Mouse (Mus musculus) heart, embryonic 15.5 days (tissue): ENCODE data around the gene Ccdc106. TPM values are rescaled to one million over a fixed set of nuclear protein-coding genes. Genes with fewer than 3 reads are reported as not detected.
"Not testable (repeated sequence)": the region's sequence is repeated elsewhere in the genome, so short reads cannot be mapped to it uniquely, and the experiment has no call there.

Experiments
- ATAC-seq: fragments of 200-750 bp; cut with Nextera tagmentation; replicated peaks from 2 replicates; pipeline ENCODE4 v1.8.0; 2017; ENCODE audit warnings: low read depth, moderate TSS enrichment; ENCODE audit not compliant: insufficient number of reproducible peaks, insufficient read depth, low FRiP score
- H3K27ac ChIP-seq: fragments of 300-500 bp; sonication (generic); 2 replicates; pipeline ENCODE4 v1.5.1; 2015; ENCODE audit warnings: mild to moderate bottlenecking, inconsistent platforms
- H3K27me3 ChIP-seq: fragments of 300-500 bp; sonication (generic); 2 replicates; pipeline ENCODE4 v1.6.1; 2015; ENCODE audit warnings: inconsistent platforms
- H3K36me3 ChIP-seq: fragments of 300-500 bp; sonication (generic); 2 replicates; pipeline ENCODE4 v1.6.1; 2015; ENCODE audit warnings: mild to moderate bottlenecking, inconsistent platforms
- H3K4me1 ChIP-seq: fragments of 300-500 bp; sonication (generic); replicated peaks from 2 replicates; pipeline ENCODE4 v1.6.1; 2015; ENCODE audit warnings: inconsistent platforms
- H3K4me2 ChIP-seq: fragments of 300-500 bp; sonication (generic); 2 replicates; pipeline ENCODE4 v1.6.1; 2015; ENCODE audit warnings: inconsistent platforms, mild to moderate bottlenecking, moderate library complexity
- H3K4me3 ChIP-seq: fragments of 300-500 bp; sonication (generic); 2 replicates; pipeline ENCODE4 v1.5.1; 2015; ENCODE audit warnings: mild to moderate bottlenecking, inconsistent platforms
- H3K9ac ChIP-seq: fragments of 300-500 bp; sonication (generic); 2 replicates; pipeline ENCODE4 v1.6.1; 2015; ENCODE audit warnings: mild to moderate bottlenecking, inconsistent platforms
- H3K9me3 ChIP-seq: fragments of 300-500 bp; sonication (generic); replicated peaks from 2 replicates; pipeline ENCODE4 v1.6.1; 2016; ENCODE audit warnings: inconsistent platforms
- WGBS: fragments of 180-500 bp; shearing (Covaris S2); methylation state at CpG from one replicate; pipeline ENCODE4 v1.1.7; 2015; ENCODE audit warnings: mixed read lengths; 5-methylcytosine and 5-hydroxymethylcytosine counted together
- polyA plus RNA-seq: library from polyadenylated mRNA; unstranded; fragments of >200 nt; fragmentation: Nextera tagmentation; extraction: Ambion mirVana; gene quantifications from 2 replicates; pipeline ENCODE4 v1.2.1, GENCODE M21; 2015

The Ccdc106 gene
- polyA plus RNA-seq, 1 experiment from 2014 or later: 1.7 TPM

GRCm38 (mm10) chr7:5017352-5017751, 3.0 kb upstream of the Ccdc106 start:
- Histone ChIP-seq H3K9me3 (no peaks in the 10 kb centered on the region), H3K4me3 (no peak overlapping the region), H3K4me2 (no peak overlapping the region), H3K27me3 (no peaks in the 10 kb centered on the region), H3K9ac (no peak overlapping the region), H3K27ac (no peak overlapping the region), H3K36me3 (peaks cover 14% of the 10 kb centered on the region), H3K4me1 (peaks cover 19% of the 10 kb centered on the region)
- WGBS: 85% methylated on average over 16 of the region's 16 CpGs
- no peak for ATAC-seq

DNA sequence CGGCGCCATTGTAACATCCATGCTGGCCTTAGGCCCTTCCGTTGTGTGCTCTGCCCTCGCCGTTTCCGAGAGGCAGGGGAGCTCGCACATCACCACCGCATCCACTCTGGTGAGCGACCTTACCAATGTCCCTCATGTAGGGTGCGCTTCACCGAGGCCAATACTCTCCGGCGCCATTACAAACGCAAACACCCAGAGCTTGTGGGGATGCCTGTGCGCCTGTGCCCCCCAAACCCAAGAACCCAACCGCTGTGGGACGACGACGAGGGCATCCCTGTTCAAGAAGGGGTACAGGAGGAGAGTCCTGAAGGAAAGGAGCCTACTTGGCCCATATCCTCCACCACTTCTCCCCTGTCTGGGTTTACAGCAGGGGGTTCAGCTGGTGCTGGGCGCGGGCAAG, 2.4 kb upstream of the Ccdc106 start:
- no peak overlapping the region for H3K9ac ChIP-seq
- H3K36me3 ChIP-seq: peaks cover 10% of the 10 kb centered on the region; the same call in 1 of the 2 replicates
- no peak overlapping the region for H3K4me2 ChIP-seq
- H3K4me1 ChIP-seq: peaks cover 19% of the 10 kb centered on the region
- H3K27me3 ChIP-seq: no peaks in the 10 kb centered on the region
- H3K4me3 ChIP-seq: no peak overlapping the region
- H3K27ac ChIP-seq: no peak overlapping the region
- WGBS: 97% methylated on average over 21 of the region's 21 CpGs
- H3K9me3 ChIP-seq: no peaks in the 10 kb centered on the region
- no peak for ATAC-seq

GRCm38 (mm10) chr7:5019576-5019975, 777 bp upstream of the Ccdc106 start:
- not testable (repeated sequence) for H3K27me3 ChIP-seq, ATAC-seq, H3K9me3 ChIP-seq
- peak overlapping the region; percentile 58 for H3K9ac ChIP-seq
- peaks cover 17% of the 10 kb centered on the region for H3K4me1 ChIP-seq
- peaks cover 15% of the 10 kb centered on the region; the same call in 1 of the 2 replicates for H3K36me3 ChIP-seq
- H3K27ac ChIP-seq: peak overlapping the region; percentile 96
- peak overlapping the region; percentile 85 for H3K4me3 ChIP-seq
- peak overlapping the region; percentile 62 for H3K4me2 ChIP-seq
- WGBS: 26% methylated on average over 8 of the region's 8 CpGs

DNA sequence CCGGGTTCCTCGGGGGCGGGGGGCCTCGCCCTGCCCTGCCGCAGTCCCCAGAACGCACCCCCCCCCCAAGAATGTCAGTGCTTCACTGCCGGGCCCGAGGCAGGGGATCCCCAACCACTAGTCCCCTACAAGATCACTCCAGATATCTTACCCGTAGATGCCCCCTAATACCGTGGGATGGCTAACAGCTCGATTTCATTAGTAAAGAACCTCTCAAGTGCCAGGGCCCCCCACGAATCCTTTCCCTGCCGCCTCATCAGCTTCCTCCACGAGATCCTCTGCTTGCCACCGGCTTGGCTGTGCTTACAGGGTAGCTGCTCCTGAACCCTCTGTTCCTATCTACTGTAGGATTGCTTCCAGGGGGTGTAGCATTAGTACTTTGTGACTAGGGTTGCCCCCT, 332 bp downstream of the Ccdc106 start:
- no peaks in the 10 kb centered on the region for H3K27me3 ChIP-seq
- no peaks in the 10 kb centered on the region for H3K9me3 ChIP-seq
- peak overlapping the region; percentile 67 for H3K4me2 ChIP-seq
- H3K9ac ChIP-seq: peak overlapping the region; percentile 93
- no peak for ATAC-seq
- peaks cover 17% of the 10 kb centered on the region for H3K4me1 ChIP-seq
- H3K36me3 ChIP-seq: peaks cover 15% of the 10 kb centered on the region; the same call in 1 of the 2 replicates
- H3K4me3 ChIP-seq: peak overlapping the region; percentile 85
- peak overlapping the region; percentile 96 for H3K27ac ChIP-seq
- WGBS: under 1% methylated on average over 15 of the region's 15 CpGs

- WGBS: 50% methylated on average over 5 of the region's 5 CpGs
- ATAC-seq: no peak
- Histone ChIP-seq H3K9me3 (no peaks in the 10 kb centered on the region), H3K27ac (peak overlapping the region; percentile 96), H3K36me3 (peaks cover 18% of the 10 kb centered on the region; the same call in 1 of the 2 replicates), H3K4me3 (peak overlapping the region; percentile 85), H3K9ac (peak overlapping the region; percentile 93), H3K4me1 (peaks cover 13% of the 10 kb centered on the region), H3K4me2 (peak overlapping the region; percentile 67), H3K27me3 (no peaks in the 10 kb centered on the region)
Observed at GRCm38 (mm10) chr7:5021197-5021596, 844 bp downstream of the Ccdc106 start.

- peaks cover 24% of the 10 kb centered on the region for H3K9me3 ChIP-seq
- H3K9ac ChIP-seq: no peak overlapping the region
- H3K4me2 ChIP-seq: no peak overlapping the region
- peaks cover 80% of the 10 kb centered on the region for H3K36me3 ChIP-seq
- no peak overlapping the region for H3K27ac ChIP-seq
- no peaks in the 10 kb centered on the region for H3K27me3 ChIP-seq
- 91% methylated on average over 22 of the region's 22 CpGs for WGBS
- no peak overlapping the region for H3K4me3 ChIP-seq
- H3K4me1 ChIP-seq: no peaks in the 10 kb centered on the region
- ATAC-seq: no peak
Observed at GRCm38 (mm10) chr7:5029543-5029942, 9.2 kb downstream of the Ccdc106 start.

DNA sequence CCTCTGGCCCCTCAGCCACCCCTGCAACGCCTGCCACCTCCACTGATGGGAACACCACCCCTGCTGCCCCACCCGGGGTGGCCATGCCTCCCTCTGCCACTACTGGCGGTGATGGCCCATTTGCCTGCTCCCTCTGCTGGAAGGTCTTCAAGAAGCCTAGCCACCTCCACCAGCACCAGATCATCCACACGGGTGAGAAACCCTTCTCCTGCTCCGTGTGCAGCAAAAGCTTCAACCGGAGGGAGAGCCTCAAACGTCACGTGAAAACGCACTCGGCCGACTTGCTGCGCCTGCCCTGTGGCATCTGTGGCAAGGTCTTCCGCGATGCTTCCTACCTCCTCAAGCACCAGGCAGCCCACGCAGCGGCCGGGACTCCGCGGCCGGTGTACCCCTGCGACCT, 9.6 kb downstream of the Ccdc106 start:
- peaks cover 24% of the 10 kb centered on the region for H3K9me3 ChIP-seq
- H3K36me3 ChIP-seq: peaks cover 84% of the 10 kb centered on the region
- no peak overlapping the region for H3K4me2 ChIP-seq
- H3K4me1 ChIP-seq: no peaks in the 10 kb centered on the region
- 88% methylated on average over 21 of the region's 21 CpGs for WGBS
- no peak for ATAC-seq
- H3K27me3 ChIP-seq: no peaks in the 10 kb centered on the region
- no peak overlapping the region for H3K27ac ChIP-seq
- H3K9ac ChIP-seq: no peak overlapping the region
- no peak overlapping the region for H3K4me3 ChIP-seq

GRCm38 (mm10) chr7:5030554-5031275, 10.4 kb downstream of the Ccdc106 start:
- no peaks in the 10 kb centered on the region for H3K27me3 ChIP-seq
- H3K9me3 ChIP-seq: peaks cover 24% of the 10 kb centered on the region
- no peak overlapping the region for H3K27ac ChIP-seq
- peaks cover 91% of the 10 kb centered on the region for H3K36me3 ChIP-seq
- H3K4me3 ChIP-seq: no peak overlapping the region
- H3K4me1 ChIP-seq: no peaks in the 10 kb centered on the region
- WGBS: 81% methylated on average over 63 of the region's 63 CpGs
- H3K4me2 ChIP-seq: no peak overlapping the region
- no peak; the same call in 1 of the 2 replicates for ATAC-seq
- no peak overlapping the region for H3K9ac ChIP-seq

GRCm38 (mm10) chr7:5031496-5031895, 11.1 kb downstream of the Ccdc106 start:
- H3K9ac ChIP-seq: no peak overlapping the region
- no peaks in the 10 kb centered on the region for H3K27me3 ChIP-seq
- no peak overlapping the region for H3K27ac ChIP-seq
- no peak overlapping the region for H3K4me2 ChIP-seq
- H3K4me1 ChIP-seq: no peaks in the 10 kb centered on the region
- H3K4me3 ChIP-seq: no peak overlapping the region
- H3K9me3 ChIP-seq: peaks cover 24% of the 10 kb centered on the region
- ATAC-seq: no peak
- H3K36me3 ChIP-seq: peaks cover 90% of the 10 kb centered on the region
- WGBS: 82% methylated on average over 46 of the region's 46 CpGs

GRCm38 (mm10) chr7:5033818-5034217, 13.5 kb downstream of the Ccdc106 start, which contains the start of gene 4632433K11Rik:
Gene 4632433K11Rik, plus strand, starts transcription at chr7:5034118.
- no peak within 1 kb of the TSS for H3K27ac ChIP-seq
- no peak for ATAC-seq
- 91% methylated on average over 3 of the region's 3 CpGs for WGBS
- no peak within 1 kb of the TSS for H3K4me2 ChIP-seq
- no peak within 1 kb of the TSS for H3K4me3 ChIP-seq
- H3K9me3 ChIP-seq: peaks cover 24% of the 10 kb centered on the region
- H3K9ac ChIP-seq: no peak within 1 kb of the TSS
- peaks cover 7% of the 10 kb centered on the region for H3K4me1 ChIP-seq
- H3K27me3 ChIP-seq: no peaks in the 10 kb centered on the region
- H3K36me3 ChIP-seq: peaks cover 72% of the 10 kb centered on the region

GRCm38 (mm10) chr7:5035628-5036027, 15.3 kb downstream of the Ccdc106 start:
- ATAC-seq: no peak
- WGBS: 96% methylated on average over 17 of the region's 17 CpGs

DNA sequence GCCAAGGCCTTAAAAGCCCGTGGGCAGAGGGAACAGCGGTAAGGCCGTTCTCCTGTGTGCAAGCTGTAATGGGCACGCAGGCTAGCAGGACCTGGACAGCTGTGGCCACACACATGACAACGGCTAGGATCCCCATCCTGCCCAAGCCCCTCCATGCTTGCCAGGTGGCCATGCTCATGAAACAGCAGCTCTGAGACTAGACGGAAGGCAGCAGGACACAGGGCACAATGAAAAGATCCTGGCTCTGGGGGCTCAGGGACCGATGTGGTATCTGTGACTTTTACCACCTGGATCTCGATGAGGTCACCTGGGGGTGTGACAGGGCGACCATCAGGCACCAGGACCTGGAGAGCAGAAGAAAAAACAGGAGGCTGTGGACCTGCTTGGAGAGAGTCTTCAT, 15.8 kb downstream of the Ccdc106 start:
- no peak for ATAC-seq
- Histone ChIP-seq H3K36me3 (peaks cover 49% of the 10 kb centered on the region), H3K27me3 (no peaks in the 10 kb centered on the region), H3K4me3 (no peak overlapping the region), H3K27ac (no peak overlapping the region), H3K9me3 (peaks cover 5% of the 10 kb centered on the region), H3K9ac (no peak overlapping the region), H3K4me2 (no peak overlapping the region), H3K4me1 (peaks cover 13% of the 10 kb centered on the region)
- WGBS: 90% methylated on average over 9 of the region's 9 CpGs

More at GRCm38 (mm10) chr7:5035628-5036027, 15.3 kb downstream of the Ccdc106 start:
- Histone ChIP-seq H3K36me3 (peaks cover 54% of the 10 kb centered on the region), H3K4me1 (peaks cover 13% of the 10 kb centered on the region), H3K9ac (no peak overlapping the region), H3K4me2 (no peak overlapping the region), H3K27me3 (no peaks in the 10 kb centered on the region), H3K27ac (no peak overlapping the region), H3K9me3 (peaks cover 10% of the 10 kb centered on the region), H3K4me3 (no peak overlapping the region)
